Mouse (Mus musculus): ENCODE data around the gene Srpk1.

GRCm38 (mm10) chr17:28572941-28573340, 49.6 kb downstream of the Srpk1 start:
- no peak for TF ChIP-seq MAX (IDR thresholded peaks at IDR 0.05)
- no peak for TF ChIP-seq CTCF (IDR thresholded peaks at IDR 0.05; ENCODE audit: control insufficient read depth, insufficient read depth, insufficient read length)

Data from C2C12 (cell line).